Mouse (Mus musculus) activated CD4-positive, CD25-positive, alpha-beta regulatory T cell, adult 9 weeks (primary cell): ENCODE data around the gene Fam3a. TPM values are rescaled to one million over a fixed set of nuclear protein-coding genes. Genes with fewer than 3 reads are reported as not detected.

Experiments used
- polyA plus RNA-seq: library from polyadenylated mRNA; unstranded; fragments of 100-300 nt; shearing (Covaris generic); gene quantifications from one replicate; pipeline ENCODE4 v1.2.1, GENCODE M21; 2017

Fam3a gene
- 43.8 TPM for polyA plus RNA-seq

DNA sequence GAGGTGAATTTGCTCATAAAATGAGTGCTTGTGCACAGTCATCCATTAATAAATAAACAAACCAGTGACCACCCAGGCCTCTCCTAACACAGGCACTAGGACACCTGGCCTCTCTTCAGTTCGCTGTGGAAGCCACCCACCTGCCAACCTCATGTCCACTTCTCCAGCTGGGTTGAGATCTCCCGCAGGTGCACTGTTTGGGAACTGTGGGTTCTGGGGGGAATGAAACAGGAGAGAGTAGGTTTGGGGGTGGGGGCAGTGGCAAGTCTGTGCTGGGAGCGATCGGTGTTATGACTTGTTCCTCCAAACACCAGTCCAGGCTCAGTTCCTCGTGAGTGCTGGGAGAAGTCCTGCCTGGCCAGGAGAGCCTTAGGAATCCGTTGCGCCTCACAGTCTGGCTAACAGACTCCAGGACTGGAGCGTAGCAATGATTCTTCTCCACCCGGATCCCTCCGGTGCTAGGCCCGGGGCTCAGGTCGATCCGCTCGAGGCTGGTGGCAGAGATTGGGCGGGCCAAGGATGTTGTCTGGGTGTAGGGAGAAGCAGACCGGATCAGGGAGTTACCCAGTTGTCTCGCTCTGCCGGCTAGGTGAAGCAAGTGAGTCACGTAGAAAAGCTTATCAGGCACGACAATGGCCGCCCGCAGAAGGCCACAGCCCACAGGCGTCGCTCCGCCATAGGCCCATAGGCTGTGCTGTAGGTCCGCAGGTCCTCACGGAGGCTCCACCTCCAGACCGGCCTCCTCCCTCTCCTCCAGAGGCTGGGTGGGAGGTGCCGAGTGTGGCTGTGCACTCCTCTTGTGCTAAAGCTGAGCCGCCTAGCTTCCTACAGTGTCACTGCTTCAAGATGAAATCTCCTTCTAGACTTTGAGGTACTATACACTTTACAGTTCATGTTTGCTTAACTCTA lies at the start of gene Fam3a, which contains the start of gene Ikbkg:
TSS of gene Fam3a (minus strand) at position 738 of the 909 bp plus-strand sequence.
TSS of gene Ikbkg (plus strand) at position 756 of the 909 bp plus-strand sequence.

DNA sequence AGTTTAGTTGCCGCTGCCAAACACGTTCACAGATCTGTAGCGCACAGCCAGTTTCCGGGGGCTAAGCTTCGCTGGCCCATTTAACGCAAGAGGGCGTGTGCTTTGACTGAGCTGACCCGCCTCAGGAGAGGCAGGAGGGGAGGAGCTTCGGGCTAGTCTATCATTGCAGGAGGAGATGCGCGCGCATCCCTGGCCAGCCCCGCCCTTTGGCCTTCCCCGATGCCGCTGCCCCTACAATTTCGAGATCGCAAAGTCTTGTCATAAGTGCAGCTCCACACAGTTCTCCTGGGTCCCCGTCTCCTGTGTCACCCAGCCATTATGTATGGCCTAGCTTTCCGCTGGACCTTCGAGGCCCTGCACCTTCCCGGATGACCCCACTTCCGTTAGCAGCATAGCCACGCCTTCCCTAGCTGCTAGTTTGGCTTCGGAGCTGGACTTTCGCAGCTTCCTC lies 35.8 kb upstream of the Fam3a start, which contains the start of gene G6pdx:
TSS of gene G6pdx (minus strand) at position 369 of the 451 bp plus-strand sequence.

DNA sequence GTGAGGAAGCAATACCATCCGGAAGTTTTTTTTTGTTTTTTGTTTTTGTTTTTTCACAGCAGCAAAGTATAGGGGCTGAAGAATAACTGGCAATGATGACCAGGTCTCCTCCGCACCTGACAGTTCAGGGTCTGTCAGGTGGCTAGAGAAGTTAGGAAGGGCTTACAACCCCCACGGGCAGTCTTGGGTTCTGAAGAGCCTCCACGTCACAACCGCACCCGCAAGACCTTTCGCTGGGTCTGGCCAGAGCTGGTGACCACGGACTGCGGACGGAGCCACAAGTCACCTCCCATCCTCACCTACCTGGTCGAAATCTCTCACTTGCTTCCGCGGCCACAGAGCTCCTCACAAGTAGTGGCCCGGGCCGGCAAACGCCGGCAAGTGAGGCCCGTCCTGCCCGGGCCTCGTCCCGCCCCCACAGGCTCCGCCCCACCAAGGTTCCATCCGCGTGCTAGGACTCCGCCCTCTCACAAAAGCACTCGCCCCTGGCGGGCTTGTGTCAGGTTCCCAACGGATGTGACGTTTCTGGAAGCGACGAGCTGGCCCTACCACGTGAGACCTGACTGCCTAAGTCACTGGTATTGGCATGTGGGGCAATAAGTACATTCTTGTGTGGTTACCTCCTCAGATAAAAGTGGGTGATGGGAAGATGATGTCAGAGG lies 20.1 kb downstream of the Fam3a start, which contains the start of the genes Ubl4a and Slc10a3:
TSS of gene Ubl4a (minus strand) at position 331 of the 662 bp plus-strand sequence.
TSS of gene Slc10a3 (minus strand) at position 462 of the 662 bp plus-strand sequence.

DNA sequence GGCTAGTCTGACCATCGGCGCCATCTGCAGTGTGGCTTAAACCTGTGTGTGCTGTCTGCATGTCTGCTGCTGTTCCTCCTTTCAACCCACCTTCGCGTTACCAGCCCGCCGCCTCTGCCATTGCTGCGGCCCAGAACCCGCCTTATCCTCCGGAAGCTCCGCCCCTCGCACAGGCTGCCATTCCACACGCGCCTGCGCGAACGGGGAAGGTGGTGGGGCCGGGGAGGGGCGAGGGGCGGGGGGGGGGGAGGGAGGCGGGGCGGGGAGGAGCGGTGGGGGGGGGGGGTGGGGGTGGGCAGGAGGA lies 39.7 kb downstream of the Fam3a start, which contains the start of gene Lage3:
TSS of gene Lage3 (minus strand) at position 152 of the 304 bp plus-strand sequence.

Other genes starting within 250 kb of the Fam3a start
- not detected for gene Tex28, start 225.4 kb downstream of the Fam3a start, polyA plus RNA-seq
- gene Tktl1, start 216.0 kb downstream of the Fam3a start, polyA plus RNA-seq = 1.7 TPM
- 396 TPM for gene Flna, start 143.5 kb downstream of the Fam3a start, polyA plus RNA-seq
- 67.6 TPM for gene Emd, start 138.6 kb downstream of the Fam3a start, polyA plus RNA-seq
- 80.4 TPM for gene Rpl10, start 122.5 kb downstream of the Fam3a start, polyA plus RNA-seq
- gene Taz, start 111.4 kb downstream of the Fam3a start, polyA plus RNA-seq = 138 TPM
- gene Dnase1l1, start 110.9 kb downstream of the Fam3a start, polyA plus RNA-seq = 26.5 TPM
- gene Atp6ap1, start 96.2 kb downstream of the Fam3a start, polyA plus RNA-seq = 177 TPM
- gene Gdi1, start 88.3 kb downstream of the Fam3a start, polyA plus RNA-seq = 297 TPM
- 47.3 TPM for gene Fam50a, start 80.2 kb downstream of the Fam3a start, polyA plus RNA-seq
- 6.3 TPM for gene Plxna3, start 64.2 kb downstream of the Fam3a start, polyA plus RNA-seq
- gene Lage3, start 39.7 kb downstream of the Fam3a start, polyA plus RNA-seq = 53.3 TPM
- gene Ubl4a, start 20.1 kb downstream of the Fam3a start, polyA plus RNA-seq = 68.2 TPM
- gene Slc10a3, start 19.9 kb downstream of the Fam3a start, polyA plus RNA-seq = 43.9 TPM
- 61.0 TPM for gene Ikbkg, start within 50 bp of the Fam3a start, polyA plus RNA-seq
- gene G6pdx, start 35.9 kb upstream of the Fam3a start, polyA plus RNA-seq = 64.7 TPM
- gene Gm6880, start 88.1 kb upstream of the Fam3a start, polyA plus RNA-seq = not detected
- gene Olfr1326-ps1, start 181.6 kb upstream of the Fam3a start, polyA plus RNA-seq = not detected
- gene Olfr1325, start 199.4 kb upstream of the Fam3a start, polyA plus RNA-seq = not detected